Mouse (Mus musculus) CD8-positive naive resting alpha-beta T cell, adult 2 months (primary cell): ENCODE results near the gene B230307C23Rik.
"Not testable (repeated sequence)": the region's sequence is repeated elsewhere in the genome, so short reads cannot be mapped to it uniquely, and the experiment has no call there.

ENCODE experiments used
- DNase-seq, 2 experiments: peaks; one replicate each; pipeline ENCODE4 v3.0.0; 2022; ENCODE audit warnings: low read depth in 2 of 2, low spot score in 2 of 2

B230307C23Rik gene

GRCm38 (mm10) chr16:97996616-97997382 is at the start of gene B230307C23Rik:
Gene B230307C23Rik (plus strand): TSS chr16:97997315.
- peak; percentile 76 to 83 for DNase-seq

GRCm38 (mm10) chr16:97948836-97949235 is 48.3 kb upstream of the B230307C23Rik start:
- DNase-seq = no peak

GRCm38 (mm10) chr16:97950061-97950460 is 47.1 kb upstream of the B230307C23Rik start:
- DNase-seq = no peak

DNA sequence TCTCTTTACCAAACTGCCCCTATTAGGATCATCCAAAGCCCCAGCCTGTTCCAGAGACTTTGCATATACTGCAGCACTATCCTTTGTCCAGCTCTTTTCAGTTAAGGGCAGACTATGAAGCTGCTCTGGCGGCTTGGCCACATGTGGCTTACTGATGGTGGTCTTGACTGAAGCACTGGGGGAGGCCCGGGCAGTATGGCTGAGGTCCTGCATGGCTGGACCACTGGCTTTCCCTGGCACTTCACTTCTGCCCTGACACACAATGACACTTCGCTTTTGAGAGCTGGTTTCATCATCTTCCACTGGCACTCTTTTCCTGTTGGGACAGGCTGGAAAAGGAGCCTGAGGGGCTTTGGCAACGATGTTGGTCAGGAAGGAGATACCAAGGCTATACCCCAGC is 44.7 kb upstream of the B230307C23Rik start:
- DNase-seq = no peak

DNA sequence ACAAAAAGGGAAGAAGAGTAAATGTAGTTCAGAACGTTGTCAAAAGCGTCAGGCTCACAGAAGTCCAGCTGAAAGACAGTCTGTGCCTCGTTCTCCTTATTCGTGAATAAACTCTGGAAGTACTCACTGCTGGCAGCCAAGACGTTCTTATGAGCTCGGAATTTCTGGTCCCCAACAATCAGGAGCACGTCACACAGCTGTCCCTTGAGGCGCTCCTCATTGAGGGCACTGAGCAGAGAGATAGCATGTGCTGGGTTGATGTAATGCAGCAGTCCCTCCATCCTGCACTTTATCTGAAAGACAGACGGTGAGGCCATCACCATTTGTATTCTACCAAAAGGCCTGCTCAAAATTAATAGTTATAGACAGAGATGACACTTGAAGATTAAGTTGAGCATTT is 44.3 kb upstream of the B230307C23Rik start:
- DNase-seq = no peak

- no peak for DNase-seq
Observed at GRCm38 (mm10) chr16:97953300-97953699, 43.8 kb upstream of the B230307C23Rik start.

GRCm38 (mm10) chr16:97956011-97956410 is 41.1 kb upstream of the B230307C23Rik start:
- DNase-seq = no peak

DNA sequence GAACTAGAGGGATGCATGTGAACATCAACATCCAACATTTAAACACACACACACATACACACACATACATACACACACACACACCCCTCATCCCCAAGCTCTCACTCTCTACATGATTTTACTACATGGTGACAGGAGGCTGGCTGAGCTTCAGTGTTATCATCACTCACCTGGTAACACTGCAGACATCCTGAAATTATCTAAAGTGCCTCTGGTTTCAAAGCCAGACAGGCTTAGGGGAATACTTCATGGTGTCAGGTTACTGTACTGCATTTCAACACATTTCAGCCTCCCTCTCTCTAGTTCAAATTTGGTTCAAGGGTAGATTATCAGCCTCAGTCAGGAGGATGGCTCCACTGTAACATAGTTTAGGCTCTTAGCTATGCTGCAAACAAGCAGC is 39.5 kb upstream of the B230307C23Rik start:
- DNase-seq = no peak

GRCm38 (mm10) chr16:97958401-97958973 is 38.6 kb upstream of the B230307C23Rik start:
- DNase-seq = no peak

DNA sequence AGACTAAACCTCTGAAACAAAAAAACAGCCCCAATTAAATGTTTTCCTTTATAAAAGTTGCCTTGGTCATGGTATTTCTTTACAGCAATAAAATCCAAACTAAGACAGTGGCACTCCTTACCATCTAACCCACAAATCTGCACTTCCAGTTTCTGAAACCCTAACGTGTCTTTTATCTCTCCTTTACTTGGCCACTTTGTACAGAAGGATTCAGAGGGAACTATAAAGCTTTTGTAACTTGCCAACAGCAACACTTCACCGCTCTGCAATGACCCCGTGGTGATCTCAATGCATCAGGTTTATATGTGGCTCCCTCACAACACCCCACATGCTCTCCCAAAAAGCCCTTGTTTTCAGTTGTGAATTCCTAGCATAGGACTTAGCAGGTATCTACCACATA is 36.8 kb upstream of the B230307C23Rik start:
- no peak for DNase-seq

DNA sequence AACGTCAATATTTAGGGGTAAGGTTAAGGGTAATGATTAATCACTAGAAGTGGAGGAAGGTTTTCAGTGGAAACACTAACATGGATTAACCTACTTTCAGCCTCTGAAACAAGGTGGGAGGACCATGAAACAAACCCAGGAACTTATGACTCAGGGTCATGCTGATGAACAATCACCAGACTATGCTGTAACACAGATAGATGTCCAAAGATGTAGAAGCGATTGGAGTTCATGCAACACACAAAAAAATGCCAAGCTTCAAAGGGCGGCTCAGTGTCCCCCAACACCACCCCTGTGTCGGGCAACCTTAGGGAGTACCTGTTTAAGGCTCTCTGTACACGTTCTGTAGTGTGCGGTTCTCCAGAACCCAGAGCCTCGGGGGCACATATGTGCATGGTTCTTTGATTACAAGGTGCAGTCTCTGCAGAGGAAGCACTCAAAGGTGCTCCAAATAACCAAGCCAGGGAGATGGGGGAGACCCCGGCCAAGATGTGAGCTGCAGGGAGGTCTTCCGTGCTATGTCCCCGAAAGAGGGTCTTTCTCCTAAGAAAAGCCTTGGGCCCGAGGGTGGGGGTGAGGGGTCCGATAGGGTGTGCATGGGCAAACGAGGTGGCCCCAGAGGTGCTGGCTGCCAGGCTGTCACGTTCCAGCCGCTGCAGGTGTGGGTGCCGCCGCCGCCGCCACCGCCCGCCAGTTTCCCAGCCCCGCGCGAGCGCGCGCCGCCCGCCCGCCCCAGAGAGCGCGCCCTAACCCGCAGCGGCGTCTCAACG is 35.5 kb upstream of the B230307C23Rik start:
- peak in 1 of 2 experiments; percentile 18 for DNase-seq

DNA sequence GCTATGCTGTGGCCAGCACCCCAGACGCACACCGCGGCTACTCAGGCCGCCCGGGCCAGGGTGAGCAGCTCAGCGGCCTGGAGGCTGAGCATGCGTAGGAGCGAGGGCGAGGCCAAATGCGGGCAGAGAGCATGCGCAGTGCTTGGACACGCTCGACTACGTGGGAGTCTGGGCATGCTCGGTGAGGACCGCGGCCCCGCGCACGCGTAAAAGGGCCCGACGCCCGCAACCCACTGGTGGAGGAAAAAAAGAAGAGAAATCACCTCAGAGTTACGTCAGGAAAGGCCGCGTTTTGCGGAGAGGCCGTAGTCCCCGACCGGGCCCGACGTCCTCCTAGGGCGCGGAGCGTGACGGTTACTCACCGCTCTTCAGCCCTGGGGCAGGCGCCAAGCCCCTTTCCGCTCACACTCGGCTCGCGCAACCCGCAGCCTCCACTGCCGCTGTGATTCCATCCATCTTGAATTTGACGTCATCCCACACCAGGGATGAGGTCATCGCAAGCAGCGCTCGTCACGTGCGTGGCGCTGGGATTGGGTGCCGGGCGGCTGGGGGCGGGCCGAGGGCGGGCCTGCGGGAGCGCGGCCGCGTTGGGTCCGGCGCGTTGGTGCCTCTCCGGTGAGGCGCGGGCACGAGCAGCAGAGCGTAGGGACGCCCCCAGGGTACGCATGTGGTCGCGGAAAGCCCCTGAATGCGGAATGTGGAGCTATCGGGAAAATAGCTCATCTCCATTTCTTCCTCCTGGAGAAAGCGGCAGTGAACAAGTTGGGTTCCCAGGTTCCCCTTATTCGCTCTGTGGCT is 34.8 kb upstream of the B230307C23Rik start, which contains the start of the genes C2cd2 and Zbtb21:
Gene C2cd2, minus strand, starts transcription at position 448 of the 798 bp plus-strand sequence.
Gene Zbtb21, minus strand, starts transcription at position 472 of the 798 bp plus-strand sequence.
- DNase-seq = peak; percentile 91 to 92

DNA sequence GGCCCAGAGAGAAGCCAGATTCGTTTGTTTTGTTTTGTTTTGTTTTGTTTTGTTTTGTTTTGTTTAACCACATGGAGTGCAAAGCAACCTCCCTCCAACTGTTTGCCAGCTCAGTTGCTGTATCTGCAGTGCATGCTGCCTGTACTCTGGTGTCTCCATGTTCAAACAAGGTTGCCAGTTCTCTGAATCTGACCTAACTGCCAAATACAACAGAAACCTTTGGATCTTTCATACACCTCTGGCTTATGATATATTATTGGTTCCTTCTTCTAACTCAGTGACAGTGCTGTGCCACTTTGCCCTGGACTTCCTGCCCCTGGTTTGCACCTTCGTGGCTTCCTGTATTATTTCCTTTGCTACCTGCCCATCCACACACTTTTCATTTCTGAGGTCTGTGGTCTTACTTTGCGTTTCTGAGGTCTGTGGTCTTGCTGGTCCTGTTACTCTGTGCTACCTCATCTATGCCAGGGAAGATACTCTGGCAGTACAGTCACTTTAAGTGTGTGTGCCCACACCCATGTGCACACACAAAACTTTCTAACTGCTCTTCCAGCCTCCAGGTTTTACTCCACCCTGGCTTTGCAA is 33.1 kb upstream of the B230307C23Rik start:
- peak; percentile 17 to 42 for DNase-seq

DNA sequence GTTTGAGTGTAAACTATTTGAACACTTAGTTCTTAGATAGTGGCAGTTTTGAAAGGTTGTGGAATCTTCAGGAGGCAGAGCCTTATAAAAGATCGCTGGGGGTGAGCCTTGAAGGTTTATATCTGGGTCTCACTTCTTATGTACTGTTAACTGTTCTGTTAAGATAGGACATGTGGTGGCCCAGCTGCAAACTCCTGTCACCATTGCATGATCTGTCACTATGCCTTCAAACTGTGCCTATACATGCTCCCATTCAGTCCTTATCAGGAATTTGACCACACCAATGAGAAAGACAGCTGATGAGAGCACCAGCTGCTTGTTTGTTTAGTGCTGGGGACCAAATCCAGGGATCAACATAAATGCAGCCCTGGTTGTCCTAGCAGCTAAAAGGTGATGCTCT is 19.8 kb upstream of the B230307C23Rik start:
- DNase-seq = no peak

GRCm38 (mm10) chr16:97977722-97978121 is 19.4 kb upstream of the B230307C23Rik start:
- no peak for DNase-seq

DNA sequence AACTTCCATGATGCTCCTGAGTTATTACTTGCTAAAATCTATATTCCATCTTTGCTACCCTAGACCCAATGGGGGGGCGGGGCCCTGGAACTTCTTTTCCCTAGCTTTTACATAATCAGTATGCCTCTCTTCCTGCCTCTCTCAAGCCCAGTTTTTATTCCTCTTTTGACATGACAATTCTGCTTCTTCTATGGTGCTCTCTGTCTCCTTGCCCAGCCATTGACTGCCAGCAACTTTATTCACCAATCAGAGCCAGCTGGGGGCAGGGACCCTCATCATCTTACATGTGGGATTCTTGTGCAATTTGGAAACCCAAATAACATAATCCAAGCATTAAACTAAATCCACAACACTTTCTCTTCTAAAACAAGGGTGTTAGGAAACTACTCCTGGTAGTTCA is 15.8 kb upstream of the B230307C23Rik start:
- no peak for DNase-seq

DNA sequence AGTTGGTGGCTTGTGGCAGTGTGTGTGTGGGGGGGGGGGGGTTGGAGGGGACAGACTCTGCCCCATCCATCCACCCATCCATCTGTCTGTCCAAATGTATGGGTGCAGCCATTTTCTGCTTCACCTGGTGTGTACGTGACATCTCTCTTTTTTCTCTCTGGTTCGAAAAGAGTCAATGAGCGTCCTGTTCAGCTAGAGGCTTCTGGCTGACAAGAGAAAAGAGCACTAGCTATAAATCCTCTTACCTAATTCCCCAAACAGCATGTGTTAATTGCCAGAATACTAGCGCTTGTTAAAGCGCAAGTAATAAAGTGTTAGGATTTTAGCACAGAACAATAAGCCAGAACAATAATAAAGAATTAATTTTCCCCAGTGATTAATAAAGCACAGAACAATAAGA is 12.5 kb upstream of the B230307C23Rik start:
- DNase-seq = no peak

GRCm38 (mm10) chr16:97991517-97991916 is 5.6 kb upstream of the B230307C23Rik start:
- DNase-seq = no peak

GRCm38 (mm10) chr16:97992477-97992876 is 4.6 kb upstream of the B230307C23Rik start:
- DNase-seq = not testable (repeated sequence)

- no peak for DNase-seq
Observed at GRCm38 (mm10) chr16:97995849-97996615, 1.1 kb upstream of the B230307C23Rik start.
